Mouse (Mus musculus) CH12.LX (cell line): ENCODE results near the gene Dvl2. TPM values are rescaled to one million over a fixed set of nuclear protein-coding genes. Genes with fewer than 3 reads are reported as not detected.
A peak's percentile ranks its signal among the peaks of the same experiment; 100 is the strongest.

Experiments
- DNase-seq: peaks from one replicate; pipeline ENCODE4 v3.0.0-alpha.2; 2013; ENCODE audit errors: extremely low read depth
- H3K27ac ChIP-seq: 2 replicates; pipeline ENCODE4 v1.5.1; 2012; ENCODE audit warnings: low read depth, mild to moderate bottlenecking, control low read depth, moderate library complexity; ENCODE audit not compliant: insufficient read depth
- H3K27me3 ChIP-seq: replicated peaks from 2 replicates; pipeline ENCODE3; 2012; ENCODE audit warnings: inconsistent platforms
- H3K36me3 ChIP-seq, 2 experiments: replicated peaks in 1 of 2; 2 replicates each; pipeline versions ENCODE3 to v1.6.1; 2012; ENCODE audit warnings: inconsistent platforms in 1 of 2, low read length in 1 of 2, mild to moderate bottlenecking in 1 of 2, mixed read lengths in 1 of 2, moderate library complexity in 1 of 2; ENCODE audit not compliant: control insufficient read depth in 1 of 2, insufficient read depth in 1 of 2
- H3K4me1 ChIP-seq, 2 experiments: 2 replicates each; pipeline ENCODE4 v1.6.1; 2012; ENCODE audit warnings: inconsistent platforms in 1 of 2, moderate library complexity in 1 of 2; ENCODE audit not compliant: insufficient read depth in 2 of 2, control insufficient read depth in 1 of 2
- H3K4me2 ChIP-seq: 2 replicates; pipeline ENCODE4 v1.6.1; 2012; ENCODE audit warnings: low read depth, mild to moderate bottlenecking, control low read depth; ENCODE audit not compliant: poor library complexity, insufficient read depth, severe bottlenecking
- H3K4me3 ChIP-seq, 3 experiments: fragments of 150-350 bp in 1 of 3; sonication (generic) in 1 of 3; replicated peaks in 1 of 3; 2 replicates each; pipeline versions ENCODE3 to v1.5.1; 2011 to 2012; ENCODE audit warnings: low read depth in 2 of 3, low read length in 2 of 3, mild to moderate bottlenecking in 2 of 3, moderate library complexity in 2 of 3, control low read depth in 1 of 3, improper control_type of control experiment in 1 of 3, inconsistent platforms in 1 of 3, mixed read lengths in 1 of 3; ENCODE audit not compliant: poor library complexity in 1 of 3
- H3K79me2 ChIP-seq: replicated peaks from 2 replicates; pipeline ENCODE4 v1.6.1; 2012; ENCODE audit warnings: mild to moderate bottlenecking, moderate library complexity; ENCODE audit not compliant: control insufficient read depth, poor library complexity, insufficient read depth, severe bottlenecking; ENCODE audit errors: extremely low read depth
- H3K9ac ChIP-seq: 2 replicates; pipeline ENCODE4 v1.6.1; 2012; ENCODE audit warnings: low read depth, mild to moderate bottlenecking, control low read depth, moderate library complexity; ENCODE audit not compliant: insufficient read depth
- H3K9me3 ChIP-seq: replicated peaks from 2 replicates; pipeline ENCODE3; 2012; ENCODE audit warnings: low read length, inconsistent platforms, mixed read lengths
- BHLHE40 ChIP-seq: IDR thresholded peaks from 2 replicates; pipeline ENCODE4 v1.6.1; 2011; ENCODE audit warnings: mild to moderate bottlenecking, low read depth, low read length, improper control_type of control experiment
- CHD1 ChIP-seq: IDR thresholded peaks from 2 replicates; pipeline ENCODE4 v1.6.1; 2012; ENCODE audit warnings: low read depth, low read length, improper control_type of control experiment, inconsistent platforms
- CTCF ChIP-seq, 2 experiments: IDR thresholded peaks in 1 of 2; conservative IDR thresholded peaks in 1 of 2; 2 replicates each; pipeline ENCODE4 v1.5.1; 2011 to 2012; ENCODE audit warnings: low read depth in 2 of 2, low read length in 2 of 2, improper control_type of control experiment in 1 of 2, inconsistent platforms in 1 of 2, mild to moderate bottlenecking in 1 of 2, moderate library complexity in 1 of 2
- E2F4 ChIP-seq: IDR thresholded peaks from 2 replicates; pipeline ENCODE4 v1.6.1; 2011; ENCODE audit warnings: low read depth, low read length, improper control_type of control experiment; ENCODE audit not compliant: insufficient replicate concordance
- ELF1 ChIP-seq: IDR thresholded peaks from 2 replicates; pipeline ENCODE4 v1.6.1; 2014; ENCODE audit warnings: low read depth, mild to moderate bottlenecking, inconsistent platforms, low read length, improper control_type of control experiment
- EP300 ChIP-seq: IDR thresholded peaks from 2 replicates; pipeline ENCODE4 v1.6.1; 2011; ENCODE audit warnings: low read length, improper control_type of control experiment
- GABPA ChIP-seq: IDR thresholded peaks from 2 replicates; pipeline ENCODE4 v1.6.1; 2012; ENCODE audit warnings: low read depth, low read length, improper control_type of control experiment, inconsistent platforms; ENCODE audit not compliant: insufficient replicate concordance
- HCFC1 ChIP-seq: IDR thresholded peaks from 2 replicates; pipeline ENCODE4 v1.6.1; 2012; ENCODE audit warnings: low read depth, mild to moderate bottlenecking, inconsistent platforms, low read length, improper control_type of control experiment
- JUN ChIP-seq: IDR thresholded peaks from 2 replicates; pipeline ENCODE4 v1.6.1; 2011; ENCODE audit warnings: low read depth, mild to moderate bottlenecking, low read length, improper control_type of control experiment, moderate library complexity; ENCODE audit not compliant: insufficient read depth
- JUND ChIP-seq: conservative IDR thresholded peaks from 2 replicates; pipeline ENCODE4 v1.6.1; 2011; ENCODE audit warnings: low read depth, low read length, improper control_type of control experiment
- MAX ChIP-seq: IDR thresholded peaks from 2 replicates; pipeline ENCODE4 v1.6.1; 2011; ENCODE audit warnings: low read length, improper control_type of control experiment
- MAZ ChIP-seq: IDR thresholded peaks from 2 replicates; pipeline ENCODE4 v1.6.1; 2012; ENCODE audit warnings: low read depth, mild to moderate bottlenecking, inconsistent platforms, low read length, improper control_type of control experiment, moderate library complexity
- MEF2A ChIP-seq: IDR thresholded peaks from 2 replicates; pipeline ENCODE4 v1.6.1; 2014; ENCODE audit warnings: low read depth, mild to moderate bottlenecking, inconsistent platforms, low read length, improper control_type of control experiment, borderline replicate concordance
- MXI1 ChIP-seq: IDR thresholded peaks from 2 replicates; pipeline ENCODE4 v1.6.1; 2011; ENCODE audit warnings: mild to moderate bottlenecking, low read depth, low read length, improper control_type of control experiment
- MYC ChIP-seq: IDR thresholded peaks from 2 replicates; pipeline ENCODE4 v1.6.1; 2011; ENCODE audit warnings: low read depth, mild to moderate bottlenecking, improper control_type of control experiment, low read length
- NELFE ChIP-seq: IDR thresholded peaks from 2 replicates; pipeline ENCODE4 v1.6.1; 2011; ENCODE audit warnings: low read depth, low read length, improper control_type of control experiment
- NRF1 ChIP-seq: IDR thresholded peaks from 2 replicates; pipeline ENCODE4 v1.6.1; 2014; ENCODE audit warnings: low read depth, mild to moderate bottlenecking, inconsistent platforms, low read length, improper control_type of control experiment, moderate library complexity
- PAX5 ChIP-seq: IDR thresholded peaks from 2 replicates; pipeline ENCODE4 v1.6.1; 2012; ENCODE audit warnings: low read length, inconsistent platforms, mixed read lengths
- POLR2A ChIP-seq: IDR thresholded peaks from 2 replicates; pipeline ENCODE4 v1.6.1; 2011; ENCODE audit warnings: low read depth, mild to moderate bottlenecking, improper control_type of control experiment, low read length
- POLR2AphosphoS2 ChIP-seq: IDR thresholded peaks from 2 replicates; pipeline ENCODE4 v1.6.1; 2011; ENCODE audit warnings: low read depth, low read length, improper control_type of control experiment
- RAD21 ChIP-seq: IDR thresholded peaks from 2 replicates; pipeline ENCODE4 v1.6.1; 2011; ENCODE audit warnings: low read depth, mild to moderate bottlenecking, low read length, improper control_type of control experiment, moderate library complexity
- RCOR1 ChIP-seq: conservative IDR thresholded peaks from 2 replicates; pipeline ENCODE4 v1.6.1; 2012; ENCODE audit warnings: low read depth, mild to moderate bottlenecking, inconsistent platforms, low read length, improper control_type of control experiment
- SIN3A ChIP-seq: IDR thresholded peaks from 2 replicates; pipeline ENCODE4 v1.6.1; 2012; ENCODE audit warnings: low read length, improper control_type of control experiment, inconsistent platforms
- TBP ChIP-seq: conservative IDR thresholded peaks from 2 replicates; pipeline ENCODE4 v1.6.1; 2011; ENCODE audit warnings: low read depth, low read length, improper control_type of control experiment
- TCF12 ChIP-seq: IDR thresholded peaks from 2 replicates; pipeline ENCODE4 v1.6.1; 2014; ENCODE audit warnings: low read depth, mild to moderate bottlenecking, inconsistent platforms, low read length, improper control_type of control experiment
- USF1 ChIP-seq: IDR thresholded peaks from 2 replicates; pipeline ENCODE4 v1.6.1; 2014; ENCODE audit warnings: low read depth, mild to moderate bottlenecking, inconsistent platforms, low read length, improper control_type of control experiment
- USF2 ChIP-seq: conservative IDR thresholded peaks from 2 replicates; pipeline ENCODE4 v1.6.1; 2011; ENCODE audit warnings: low read depth, low read length, improper control_type of control experiment
- ZC3H11A ChIP-seq: IDR thresholded peaks from 2 replicates; pipeline ENCODE4 v1.6.1; 2012; ENCODE audit warnings: low read depth, mild to moderate bottlenecking, inconsistent platforms, low read length, improper control_type of control experiment
- ZKSCAN1 ChIP-seq: IDR thresholded peaks from 2 replicates; pipeline ENCODE4 v1.6.1; 2012; ENCODE audit warnings: low read depth, inconsistent platforms, low read length, improper control_type of control experiment, borderline replicate concordance
- ZNF384 ChIP-seq: IDR thresholded peaks from 2 replicates; pipeline ENCODE4 v1.6.1; 2012; ENCODE audit warnings: low read depth, low read length, improper control_type of control experiment, inconsistent platforms
- dilution Hi-C: fragments of 300-500 bp; cut with MboI; formaldehyde crosslinking; loops from 2 replicates; pipeline ENCODE4 v1.14.3; 2020; ENCODE audit warnings: low sequenced_read_pairs; ENCODE audit not compliant: extremely low pct_unique_long_range_greater_than_20kb, extremely low pct_ligation_motif_present
- in situ Hi-C: fragments of 300-500 bp; cut with MboI; formaldehyde crosslinking; loops from 3 replicates; pipeline ENCODE4 v1.14.3; 2019; ENCODE audit warnings: low sequenced_read_pairs, low pct_ligation_motif_present, low pct_unique_long_range_greater_than_20kb, mixed read lengths
- polyA plus RNA-seq: library from polyadenylated mRNA; unstranded; fragments of >175 nt; gene quantifications from 2 replicates; pipeline ENCODE4 v1.2.1, GENCODE M21; 2012; ENCODE audit warnings: low read depth; ENCODE audit not compliant: insufficient read length
- total RNA-seq, 2 experiments: library from RNA; depleted of rRNA; stranded (reverse); fragments of 300-350 nt in 1 of 2; fragments of >200 nt in 1 of 2; gene quantifications; 2 replicates each; pipeline ENCODE4 v1.2.3; 2012 to 2014

The Dvl2 gene
- total and polyA plus RNA-seq, 3 experiments, result 15.1 to 30.6 (median 27.1) TPM

DNA sequence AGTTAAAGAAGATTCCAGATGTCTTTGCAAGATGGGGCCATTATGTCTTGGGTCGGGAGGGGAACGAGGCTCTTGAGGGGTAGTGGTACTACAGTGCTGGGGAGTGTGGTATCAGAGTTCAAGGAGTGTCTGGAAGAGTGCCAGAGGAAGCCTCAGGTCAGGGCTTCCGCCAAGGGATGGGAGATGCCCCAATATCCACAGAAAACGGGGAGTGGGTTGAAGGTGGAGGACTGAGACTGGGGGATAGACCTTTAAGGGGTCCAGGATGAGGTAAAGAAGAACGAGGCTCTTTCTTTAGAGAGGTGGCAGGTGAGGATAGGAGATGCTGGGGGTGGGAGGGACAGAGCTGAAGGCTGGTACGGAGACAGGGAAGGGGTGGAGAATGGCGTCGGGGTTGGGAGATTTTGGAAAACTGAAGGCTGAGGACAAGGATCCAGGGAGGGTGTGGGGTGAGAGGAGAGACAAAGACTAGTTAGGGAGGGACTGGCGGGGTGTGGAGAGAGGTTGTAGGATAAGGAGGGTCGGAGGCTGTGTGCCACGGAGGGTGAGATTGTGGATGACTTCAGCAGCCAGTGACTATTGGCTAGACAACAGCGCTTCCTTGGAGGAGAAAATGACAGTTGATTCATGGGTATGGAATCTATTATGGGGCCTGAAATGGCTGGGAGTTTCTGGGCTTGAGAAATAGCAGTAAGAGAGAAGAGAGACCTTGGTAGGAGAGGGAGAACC, 28.2 kb downstream of the Dvl2 start:
- Histone ChIP-seq H3K27me3 (peaks cover 6% of the 10 kb centered on the region), H3K36me3 (peaks cover 11 to 21% of the 10 kb centered on the region in 2 experiments), H3K4me3 (peak overlapping the region in 2 of 3 experiments; percentile 21 to 56), H3K4me2 (peak overlapping the region; percentile 27), H3K79me2 (no peaks in the 10 kb centered on the region), H3K9me3 (no peaks in the 10 kb centered on the region), H3K9ac (no peak overlapping the region), H3K27ac (no peak overlapping the region), H3K4me1 (peaks cover 19 to 37% of the 10 kb centered on the region in 2 experiments)
- in situ Hi-C loops, result no loop called here
- DNase-seq, result no peak
- dilution Hi-C loops, result no loop called here
- TF ChIP-seq TCF12 (peak; percentile 17; the same call in 1 of the 2 replicates), CTCF (conservative IDR thresholded peaks at IDR 0.05 in 1 of 2, IDR thresholded peaks at IDR 0.05 in 1 of 2; ENCODE audit: low read depth in 2 of 2, low read length in 2 of 2) (no peak)

DNA sequence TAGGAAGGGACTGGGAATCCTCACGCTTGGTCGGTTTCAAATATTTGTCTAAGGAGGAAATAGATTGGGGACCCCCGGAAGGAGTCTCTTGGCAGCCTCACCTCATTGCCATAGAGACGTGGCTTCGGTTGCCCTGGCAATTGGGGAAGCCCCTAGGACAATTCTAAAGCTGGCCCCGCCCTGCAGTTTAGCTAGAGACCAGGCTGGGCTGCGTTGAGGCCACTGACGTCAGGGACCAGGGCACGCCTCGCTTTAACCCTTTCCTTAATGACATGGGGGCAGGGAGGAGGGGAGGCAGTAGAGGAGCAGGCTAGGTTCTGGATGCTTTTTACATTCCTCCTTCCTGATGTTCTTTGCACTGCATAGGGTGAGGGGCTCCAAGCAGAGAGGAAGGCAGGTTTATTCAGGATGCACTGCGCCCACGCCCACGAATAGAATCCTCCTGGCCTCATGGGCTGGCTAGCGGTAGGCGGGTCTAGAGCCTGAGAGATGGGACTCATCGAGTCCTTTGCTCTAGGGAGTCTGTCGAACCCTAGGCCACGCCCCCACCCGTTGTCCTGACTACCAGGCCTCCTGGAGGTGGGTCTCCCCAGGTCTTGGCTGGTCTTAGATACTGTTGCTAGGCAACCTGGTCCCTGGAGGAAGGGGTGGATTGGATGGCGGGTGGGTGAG, 28.9 kb downstream of the Dvl2 start:
- Histone ChIP-seq H3K4me2 (peak overlapping the region; percentile 58), H3K27ac (peak overlapping the region; percentile 58; the same call in 1 of the 2 replicates), H3K4me1 (peaks cover 19 to 37% of the 10 kb centered on the region in 2 experiments), H3K9me3 (no peaks in the 10 kb centered on the region), H3K27me3 (peaks cover 4% of the 10 kb centered on the region), H3K36me3 (peaks cover 11 to 23% of the 10 kb centered on the region in 2 experiments), H3K79me2 (no peaks in the 10 kb centered on the region), H3K4me3 (peak overlapping the region; percentile 40 to 69 (median 56)), H3K9ac (no peak overlapping the region)
- dilution Hi-C loops, result no loop called here
- DNase-seq, result peak; percentile 100
- in situ Hi-C loops, result no loop called here
- TF ChIP-seq JUND, result no peak
- peak; percentile 98 for TF ChIP-seq MXI1
- TF ChIP-seq JUN, result no peak
- no peak for TF ChIP-seq POLR2AphosphoS2
- TF ChIP-seq HCFC1, result peak; percentile 67
- no peak for TF ChIP-seq RAD21
- no peak for TF ChIP-seq ZNF384
- no peak for TF ChIP-seq PAX5
- TF ChIP-seq ZKSCAN1, result no peak
- no peak for TF ChIP-seq CHD1
- no peak for TF ChIP-seq GABPA
- TF ChIP-seq MAX, result no peak
- peak; percentile 84; the same call in 1 of the 2 replicates for TF ChIP-seq MAZ
- peak; percentile 24; the same call in 1 of the 2 replicates for TF ChIP-seq BHLHE40
- no peak for TF ChIP-seq E2F4
- TF ChIP-seq CTCF (conservative IDR thresholded peaks at IDR 0.05 in 1 of 2, IDR thresholded peaks at IDR 0.05 in 1 of 2; ENCODE audit: low read depth in 2 of 2, low read length in 2 of 2), result no peak
- TF ChIP-seq ELF1, result peak; percentile 80
- TF ChIP-seq MEF2A, result no peak; the same call in 1 of the 2 replicates
- no peak for TF ChIP-seq USF1
- 0 out of 2 replicates have a peak, but pooled peaks have one; percentile 13 for TF ChIP-seq POLR2A
- TF ChIP-seq NELFE, result no peak
- peak; percentile 59; the same call in 1 of the 2 replicates for TF ChIP-seq SIN3A
- TF ChIP-seq NRF1, result no peak
- peak; percentile 60; the same call in 1 of the 2 replicates for TF ChIP-seq MYC
- TF ChIP-seq EP300, result no peak
- no peak for TF ChIP-seq RCOR1
- no peak for TF ChIP-seq ZC3H11A
- no peak for TF ChIP-seq USF2
- TF ChIP-seq TBP, result peak; percentile 56; the same call in 1 of the 2 replicates
- no peak for TF ChIP-seq TCF12
